Mouse (Mus musculus) midbrain, embryonic 12.5 days (tissue): ENCODE measurements at regions not wholly inside any gene's neighbourhood (a gene's known extent, or its start where the extent isn't known, plus 50 kb on each side); places are given as distances from the start of the nearest gene placed in this dataset.
A peak's percentile ranks its signal among the peaks of the same experiment; 100 is the strongest.
"Not testable (repeated sequence)": the region's sequence is repeated elsewhere in the genome, so short reads cannot be mapped to it uniquely, and the experiment has no call there.

Experiments used
- ATAC-seq: fragments of 200-750 bp; cut with Nextera tagmentation; 2 replicates; pipeline ENCODE4 v1.8.0; 2017; ENCODE audit warnings: low read depth, moderate TSS enrichment, moderate library complexity; ENCODE audit not compliant: low FRiP score
- H3K27ac ChIP-seq: fragments of 300-500 bp; sonication (generic); replicated peaks from 2 replicates; pipeline ENCODE4 v1.5.1; 2016; ENCODE audit warnings: mild to moderate bottlenecking
- H3K27me3 ChIP-seq: fragments of 300-500 bp; sonication (generic); 2 replicates; pipeline ENCODE4 v1.6.1; 2016; ENCODE audit warnings: mild to moderate bottlenecking
- H3K36me3 ChIP-seq: fragments of 300-500 bp; sonication (generic); 2 replicates; pipeline ENCODE4 v1.6.1; 2016
- H3K4me1 ChIP-seq: fragments of 300-500 bp; sonication (generic); 2 replicates; pipeline ENCODE4 v1.6.1; 2016
- H3K4me2 ChIP-seq: fragments of 300-500 bp; sonication (generic); replicated peaks from 2 replicates; pipeline ENCODE4 v1.6.1; 2016; ENCODE audit warnings: mild to moderate bottlenecking, moderate library complexity
- H3K4me3 ChIP-seq: fragments of 300-500 bp; sonication (generic); 2 replicates; pipeline ENCODE4 v1.5.1; 2016; ENCODE audit warnings: mild to moderate bottlenecking
- H3K9ac ChIP-seq: fragments of 300-500 bp; sonication (generic); replicated peaks from 2 replicates; pipeline ENCODE4 v1.6.1; 2016; ENCODE audit warnings: mild to moderate bottlenecking, moderate library complexity
- H3K9me3 ChIP-seq: fragments of 300-500 bp; sonication (generic); 2 replicates; pipeline ENCODE4 v1.6.1; 2016; ENCODE audit warnings: mild to moderate bottlenecking
- whole genome bisulfite sequencing: fragments of 180-500 bp; shearing (Covaris S2); methylation state at CpG from one replicate; pipeline ENCODE4 v1.1.7; 2016; 5-methylcytosine and 5-hydroxymethylcytosine counted together

- Histone ChIP-seq H3K4me2 (no peak overlapping the region), H3K27me3 (no peaks in the 10 kb centered on the region), H3K27ac (no peak overlapping the region), H3K4me3 (no peak overlapping the region), H3K4me1 (no peaks in the 10 kb centered on the region), H3K36me3 (no peaks in the 10 kb centered on the region), H3K9me3 (no peaks in the 10 kb centered on the region), H3K9ac (no peak overlapping the region)
- WGBS: 86% methylated on average over 3 of the region's 3 CpGs
- ATAC-seq: no peak
Observed at GRCm38 (mm10) chr5:82733707-82734106, 621.3 kb downstream of the Tecrl start.

- H3K4me2 ChIP-seq: no peak overlapping the region
- ATAC-seq: no peak
- no peaks in the 10 kb centered on the region for H3K27me3 ChIP-seq
- no peak overlapping the region for H3K27ac ChIP-seq
- no peaks in the 10 kb centered on the region for H3K36me3 ChIP-seq
- 88% methylated on average over 2 of the region's 2 CpGs for WGBS
- no peaks in the 10 kb centered on the region for H3K9me3 ChIP-seq
- H3K9ac ChIP-seq: no peak overlapping the region
- no peak overlapping the region for H3K4me3 ChIP-seq
- no peaks in the 10 kb centered on the region for H3K4me1 ChIP-seq
Observed at GRCm38 (mm10) chr5:82728240-82728639, 626.8 kb downstream of the Tecrl start.

- WGBS: 78% methylated on average over 11 of the region's 11 CpGs
- Histone ChIP-seq H3K4me2 (no peak overlapping the region), H3K9me3 (no peaks in the 10 kb centered on the region), H3K9ac (no peak overlapping the region), H3K4me1 (no peaks in the 10 kb centered on the region), H3K27ac (no peak overlapping the region), H3K27me3 (no peaks in the 10 kb centered on the region), H3K36me3 (no peaks in the 10 kb centered on the region), H3K4me3 (no peak overlapping the region)
- no peak for ATAC-seq
Observed at GRCm38 (mm10) chr5:82727250-82728003, 627.6 kb downstream of the Tecrl start.

- no peaks in the 10 kb centered on the region for H3K27me3 ChIP-seq
- H3K9me3 ChIP-seq: no peaks in the 10 kb centered on the region
- WGBS: 66% methylated on average over 1 of the region's 1 CpGs
- H3K4me1 ChIP-seq: no peaks in the 10 kb centered on the region
- H3K27ac ChIP-seq: no peak overlapping the region
- no peak for ATAC-seq
- H3K4me2 ChIP-seq: no peak overlapping the region
- no peaks in the 10 kb centered on the region for H3K36me3 ChIP-seq
- H3K9ac ChIP-seq: no peak overlapping the region
- H3K4me3 ChIP-seq: no peak overlapping the region
Observed at GRCm38 (mm10) chr5:82715705-82716104, 639.3 kb downstream of the Tecrl start.

- not testable (repeated sequence) for H3K27ac ChIP-seq, H3K9me3 ChIP-seq, H3K36me3 ChIP-seq, H3K9ac ChIP-seq, H3K27me3 ChIP-seq, H3K4me2 ChIP-seq, H3K4me3 ChIP-seq, H3K4me1 ChIP-seq
- peak; percentile 65 for ATAC-seq
Observed at GRCm38 (mm10) chr5:82699666-82700065, 655.3 kb downstream of the Tecrl start.

- no peaks in the 10 kb centered on the region for H3K9me3 ChIP-seq
- ATAC-seq: no peak
- no peaks in the 10 kb centered on the region for H3K4me1 ChIP-seq
- no peaks in the 10 kb centered on the region for H3K36me3 ChIP-seq
- H3K27ac ChIP-seq: no peak overlapping the region
- no peak overlapping the region for H3K9ac ChIP-seq
- 90% methylated on average over 1 of the region's 1 CpGs for WGBS
- no peak overlapping the region for H3K4me2 ChIP-seq
- H3K27me3 ChIP-seq: no peaks in the 10 kb centered on the region
- no peak overlapping the region for H3K4me3 ChIP-seq
Observed at GRCm38 (mm10) chr5:82698942-82699341, 656.1 kb downstream of the Tecrl start.

- 100% methylated on average over 1 of the region's 1 CpGs for WGBS
- no peaks in the 10 kb centered on the region for H3K9me3 ChIP-seq
- H3K36me3 ChIP-seq: no peaks in the 10 kb centered on the region
- no peak overlapping the region for H3K9ac ChIP-seq
- no peak overlapping the region for H3K4me3 ChIP-seq
- no peaks in the 10 kb centered on the region for H3K27me3 ChIP-seq
- no peaks in the 10 kb centered on the region for H3K4me1 ChIP-seq
- H3K27ac ChIP-seq: no peak overlapping the region
- no peak overlapping the region for H3K4me2 ChIP-seq
- ATAC-seq: peak; percentile 60; the same call in 1 of the 2 replicates
Observed at GRCm38 (mm10) chr5:82683437-82683836, 671.6 kb downstream of the Tecrl start.

- no peaks in the 10 kb centered on the region for H3K9me3 ChIP-seq
- no peak overlapping the region for H3K4me2 ChIP-seq
- 88% methylated on average over 1 of the region's 1 CpGs for WGBS
- ATAC-seq: no peak
- H3K27ac ChIP-seq: no peak overlapping the region
- H3K36me3 ChIP-seq: no peaks in the 10 kb centered on the region
- no peak overlapping the region for H3K9ac ChIP-seq
- no peaks in the 10 kb centered on the region for H3K4me1 ChIP-seq
- H3K27me3 ChIP-seq: no peaks in the 10 kb centered on the region
- H3K4me3 ChIP-seq: no peak overlapping the region
Observed at GRCm38 (mm10) chr5:82664121-82664520, 690.9 kb downstream of the Tecrl start.

- H3K9ac ChIP-seq, H3K9me3 ChIP-seq, H3K4me2 ChIP-seq, H3K4me1 ChIP-seq, H3K4me3 ChIP-seq, H3K27ac ChIP-seq, ATAC-seq, H3K27me3 ChIP-seq, H3K36me3 ChIP-seq: not testable (repeated sequence)
- 93% methylated on average over 22 of the region's 23 CpGs for WGBS
Observed at GRCm38 (mm10) chr5:82653637-82654036, 701.4 kb downstream of the Tecrl start.

GRCm38 (mm10) chr5:82620056-82620455 lies 734.9 kb downstream of the Tecrl start:
- Histone ChIP-seq H3K4me2 (no peak overlapping the region), H3K36me3 (no peaks in the 10 kb centered on the region), H3K27me3 (no peaks in the 10 kb centered on the region), H3K4me3 (no peak overlapping the region), H3K9ac (no peak overlapping the region), H3K4me1 (no peaks in the 10 kb centered on the region), H3K9me3 (no peaks in the 10 kb centered on the region), H3K27ac (no peak overlapping the region)
- ATAC-seq: no peak
- WGBS: 83% methylated on average over 1 of the region's 1 CpGs
